Mouse (Mus musculus): ENCODE measurements at regions not wholly inside any gene's neighbourhood (a gene's known extent, or its start where the extent isn't known, plus 50 kb on each side); places are given as distances from the start of the nearest gene placed in this dataset.
"Not testable (repeated sequence)": the region's sequence is repeated elsewhere in the genome, so short reads cannot be mapped to it uniquely, and the experiment has no call there.

GRCm38 (mm10) chr2:17892661-17893060, 104.1 kb downstream of the H2al2a start:
- H3K4me3 ChIP-seq (replicated peaks in 1 of 3; ENCODE audit: low read depth in 2 of 3, low read length in 2 of 3, poor library complexity in 1 of 3); dilution Hi-C loops (cut with MboI; ENCODE audit: extremely low pct_ligation_motif_present, extremely low pct_unique_long_range_greater_than_20kb, low sequenced_read_pairs); H3K27me3 ChIP-seq (replicated peaks); H3K4me2 ChIP-seq (ENCODE audit: insufficient read depth, low read depth, poor library complexity, severe bottlenecking); DNase-seq (ENCODE audit: extremely low read depth); H3K9ac ChIP-seq (ENCODE audit: insufficient read depth, low read depth); in situ Hi-C loops (cut with MboI; ENCODE audit: low pct_ligation_motif_present, low pct_unique_long_range_greater_than_20kb, low sequenced_read_pairs); H3K27ac ChIP-seq (ENCODE audit: insufficient read depth, low read depth); H3K79me2 ChIP-seq (replicated peaks; ENCODE audit: control insufficient read depth, extremely low read depth, insufficient read depth, poor library complexity, severe bottlenecking); H3K9me3 ChIP-seq (replicated peaks; ENCODE audit: low read length); H3K36me3 ChIP-seq (replicated peaks in 1 of 2; ENCODE audit: control insufficient read depth in 1 of 2, insufficient read depth in 1 of 2, low read length in 1 of 2): not testable (repeated sequence)
- peaks cover 0 to 14% of the 10 kb centered on the region in 2 experiments; a peak in 2 of 4 replicates for H3K4me1 ChIP-seq (ENCODE audit: control insufficient read depth in 1 of 2, insufficient read depth in 2 of 2)

GRCm38 (mm10) chr2:17887699-17888098, 109.1 kb downstream of the H2al2a start:
- dilution Hi-C loops (cut with MboI; ENCODE audit: extremely low pct_ligation_motif_present, extremely low pct_unique_long_range_greater_than_20kb, low sequenced_read_pairs), result no loop called here
- Histone ChIP-seq H3K9ac (ENCODE audit: insufficient read depth, low read depth) (no peak overlapping the region), H3K9me3 (replicated peaks; ENCODE audit: low read length) (no peaks in the 10 kb centered on the region), H3K79me2 (replicated peaks; ENCODE audit: control insufficient read depth, extremely low read depth, insufficient read depth, poor library complexity, severe bottlenecking) (no peaks in the 10 kb centered on the region), H3K4me2 (ENCODE audit: insufficient read depth, low read depth, poor library complexity, severe bottlenecking) (no peak overlapping the region), H3K4me3 (replicated peaks in 1 of 3; ENCODE audit: low read depth in 2 of 3, low read length in 2 of 3, poor library complexity in 1 of 3) (no peak overlapping the region), H3K27me3 (replicated peaks) (no peaks in the 10 kb centered on the region), H3K36me3 (replicated peaks in 1 of 2; ENCODE audit: control insufficient read depth in 1 of 2, insufficient read depth in 1 of 2, low read length in 1 of 2) (no peaks in the 10 kb centered on the region), H3K27ac (ENCODE audit: insufficient read depth, low read depth) (no peak overlapping the region), H3K4me1 (ENCODE audit: control insufficient read depth in 1 of 2, insufficient read depth in 2 of 2) (peaks cover 4 to 14% of the 10 kb centered on the region in 2 experiments)
- in situ Hi-C loops (cut with MboI; ENCODE audit: low pct_ligation_motif_present, low pct_unique_long_range_greater_than_20kb, low sequenced_read_pairs), result no loop called here
- DNase-seq (ENCODE audit: extremely low read depth), result no peak
- TF ChIP-seq POLR2AphosphoS2 (IDR thresholded peaks at IDR 0.05; ENCODE audit: low read depth, low read length) (no peak), KAT2A (IDR thresholded peaks at IDR 0.05; ENCODE audit: insufficient replicate concordance, low read length) (no peak), MAFK (IDR thresholded peaks at IDR 0.05; ENCODE audit: insufficient replicate concordance, low read length) (no peak), MAX (IDR thresholded peaks at IDR 0.05; ENCODE audit: low read length) (no peak), PAX5 (IDR thresholded peaks at IDR 0.05; ENCODE audit: low read length) (no peak), ZMIZ1 (IDR thresholded peaks at IDR 0.05; ENCODE audit: low read depth, low read length) (no peak), RCOR1 (conservative IDR thresholded peaks at IDR 0.05; ENCODE audit: low read depth, low read length) (no peak)

GRCm38 (mm10) chr2:17882389-17882788, 114.4 kb downstream of the H2al2a start:
- Histone ChIP-seq H3K4me3 (replicated peaks in 1 of 3; ENCODE audit: low read depth in 2 of 3, low read length in 2 of 3, poor library complexity in 1 of 3) (no peak overlapping the region), H3K4me1 (ENCODE audit: control insufficient read depth in 1 of 2, insufficient read depth in 2 of 2) (peaks cover 4 to 7% of the 10 kb centered on the region in 2 experiments), H3K27ac (ENCODE audit: insufficient read depth, low read depth) (no peak overlapping the region), H3K4me2 (ENCODE audit: insufficient read depth, low read depth, poor library complexity, severe bottlenecking) (no peak overlapping the region), H3K9ac (ENCODE audit: insufficient read depth, low read depth) (no peak overlapping the region), H3K27me3 (replicated peaks) (no peaks in the 10 kb centered on the region), H3K79me2 (replicated peaks; ENCODE audit: control insufficient read depth, extremely low read depth, insufficient read depth, poor library complexity, severe bottlenecking) (no peaks in the 10 kb centered on the region), H3K36me3 (replicated peaks in 1 of 2; ENCODE audit: control insufficient read depth in 1 of 2, insufficient read depth in 1 of 2, low read length in 1 of 2) (no peaks in the 10 kb centered on the region), H3K9me3 (replicated peaks; ENCODE audit: low read length) (no peaks in the 10 kb centered on the region)
- no peak for TF ChIP-seq UBTF (IDR thresholded peaks at IDR 0.05; ENCODE audit: low read depth, low read length)
- dilution Hi-C loops (cut with MboI; ENCODE audit: extremely low pct_ligation_motif_present, extremely low pct_unique_long_range_greater_than_20kb, low sequenced_read_pairs), result no loop called here
- in situ Hi-C loops (cut with MboI; ENCODE audit: low pct_ligation_motif_present, low pct_unique_long_range_greater_than_20kb, low sequenced_read_pairs), result no loop called here
- no peak for DNase-seq (ENCODE audit: extremely low read depth)
